Mouse (Mus musculus) heart, adult 2 months (tissue): ENCODE data around the gene Selenbp2.
"Not testable (repeated sequence)": the region's sequence is repeated elsewhere in the genome, so short reads cannot be mapped to it uniquely, and the experiment has no call there.

ENCODE experiments used
- CTCF ChIP-seq: fragments of 200-600 bp; IDR thresholded peaks from 2 replicates; pipeline ENCODE4 v1.8.1; 2022; ENCODE audit warnings: antibody characterized with exemption, mild to moderate bottlenecking, moderate library complexity
- EP300 ChIP-seq: fragments of 200-500 bp; IDR thresholded peaks from 2 replicates; pipeline ENCODE4 v1.6.1; 2011; ENCODE audit warnings: low read depth, low read length, control low read depth; ENCODE audit not compliant: insufficient read depth
- POLR2A ChIP-seq: fragments of 200-500 bp; IDR thresholded peaks from 2 replicates; pipeline ENCODE4 v1.6.1; 2011; ENCODE audit warnings: mild to moderate bottlenecking, low read depth, low read length, control low read depth; ENCODE audit not compliant: insufficient read depth

- TF ChIP-seq POLR2A, CTCF, EP300: not testable (repeated sequence)
Observed at GRCm38 (mm10) chr3:94718253-94718652, 24.9 kb downstream of the Selenbp2 start.
